In genomic region chr5:139536211-139536910, GRCm38 (mm10) we compare ENCODE assay signal across 8 mouse cellular contexts. TPM values are rescaled to one million over a fixed set of nuclear protein-coding genes. Genes with fewer than 3 reads are reported as not detected.
A peak's percentile ranks its signal among the peaks of the same experiment; 100 is the strongest.
DNase-seq lines count a peak whose midpoint lies in the region; ATAC-seq and TF ChIP-seq lines count a peak whose summit lies in the region.

No protein-coding gene starts in this region.

- H3K27me3 ChIP-seq in lung, embryonic 14.5 days (ENCODE audit: insufficient read depth, low read length) = peaks cover 88% of the 10 kb centered on the region

- H3K9ac ChIP-seq in lung, embryonic 14.5 days = no peak overlapping the region

- no peaks in the 10 kb centered on the region for H3K9me3 ChIP-seq in lung, embryonic 14.5 days (ENCODE audit: low read depth, low read length)

- ATAC-seq in lung, embryonic 14.5 days (ENCODE audit: insufficient read depth) = peak; percentile 54; the same call in 1 of the 2 replicates

- 3% methylated on average over 26 of the region's 26 CpGs for WGBS in lung, embryonic 14.5 days

- peak; percentile 53 for DNase-seq in right cerebral cortex, adult 18-20 months
- DNase-seq in right cerebral cortex, postnatal 25 days = no peak
- DNase-seq in cerebellum, postnatal 10 days = peak; percentile 98 to 99
- peak; percentile 80 for DNase-seq in gastrocnemius, postnatal 14 days
- DNase-seq in kidney, postnatal 14 days = peak; percentile 82
- peak; percentile 87 for DNase-seq in lung, embryonic 14.5 days
- DNase-seq in ovary, postnatal 14 days (ENCODE audit: low spot score) = peak; percentile 74
- DNase-seq in urinary bladder, postnatal 10 days (ENCODE audit: low spot score) = peak; percentile 44

- H3K36me3 ChIP-seq in lung, embryonic 14.5 days (ENCODE audit: insufficient read depth) = no peaks in the 10 kb centered on the region

- no peaks in the 10 kb centered on the region for H3K4me1 ChIP-seq in lung, embryonic 14.5 days (ENCODE audit: insufficient read depth)

- intact Hi-C loops in gastrocnemius, postnatal 14 days (cut with DNase I; ENCODE audit: low total_unique reads) = loop anchor here (2.0 to 5.0 kb wide), 2 partner anchors 132 to 216 kb away; no protein-coding TSS in a partner anchor

- H3K4me3 ChIP-seq in lung, embryonic 14.5 days (ENCODE audit: low read depth, low read length) = no peak overlapping the region

- TF ChIP-seq CTCF in lung, embryonic 14.5 days (IDR thresholded peaks at IDR 0.05; ENCODE audit: low read depth) = peak; percentile 89

- H3K27ac ChIP-seq in lung, embryonic 14.5 days (ENCODE audit: low read depth) = no peak overlapping the region

- no peak overlapping the region for H3K4me2 ChIP-seq in lung, embryonic 14.5 days

RNA-seq across cellular contexts. Expression of gene Uncx, which starts 6.9 kb away (rescaled TPM):
- total RNA-seq in gastrocnemius, postnatal 14 days (2021) = not detected
- not detected in 2 replicates for polyA plus RNA-seq in lung, embryonic 14.5 days (2014; fragmentation: Nextera tagmentation; extraction: Ambion mirVana)

RNA-seq across cellular contexts. Expression of gene Zfand2a, which starts 52.0 kb away (rescaled TPM):
- total RNA-seq in gastrocnemius, postnatal 14 days (2021) = 10 to 100 TPM in 1 of 2 experiments, 1 to 10 TPM in 1; 8.6 to 10.2 TPM
- 5.3 and 6.0 TPM in 2 replicates for polyA plus RNA-seq in lung, embryonic 14.5 days (2014; fragmentation: Nextera tagmentation; extraction: Ambion mirVana)
